8 mouse cellular contexts compared by ENCODE assay signal in genomic region chr4:135203279-135203678, GRCm38 (mm10).
DNase-seq lines count a peak whose midpoint lies in the region; ATAC-seq and TF ChIP-seq lines count a peak whose summit lies in the region.

No protein-coding gene starts in this region.

- H3K9me3 ChIP-seq in heart, embryonic 14.5 days (ENCODE audit: control insufficient read depth, low read length), result no peaks in the 10 kb centered on the region
- 0 out of 2 replicates have a peak, but pooled peaks cover 4% of the 10 kb centered on the region for H3K9me3 ChIP-seq in limb, embryonic 13.5 days
- no peaks in the 10 kb centered on the region for H3K9me3 ChIP-seq in midbrain, embryonic 12.5 days
- no peaks in the 10 kb centered on the region for H3K9me3 ChIP-seq in stomach, postnatal 0 days (ENCODE audit: control insufficient read depth, low read length)

- H3K9ac ChIP-seq in heart, embryonic 14.5 days (ENCODE audit: low read length), result peak overlapping the region; percentile 42
- no peak overlapping the region for H3K9ac ChIP-seq in limb, embryonic 13.5 days
- no peak overlapping the region; the same call in 1 of the 2 replicates for H3K9ac ChIP-seq in midbrain, embryonic 12.5 days (replicated peaks)
- H3K9ac ChIP-seq in stomach, postnatal 0 days (ENCODE audit: low read length), result no peak overlapping the region

- 2% methylated on average over 14 of the region's 14 CpGs for WGBS in heart, embryonic 14.5 days
- 7% methylated on average over 14 of the region's 14 CpGs for WGBS in limb, embryonic 13.5 days
- 19% methylated on average over 14 of the region's 14 CpGs for WGBS in midbrain, embryonic 12.5 days
- WGBS in stomach, postnatal 0 days, result 4% methylated on average over 14 of the region's 14 CpGs

- TF ChIP-seq POLR2A in bone marrow macrophage, adult 2 months (IDR thresholded peaks at IDR 0.05; ENCODE audit: borderline replicate concordance, low read depth, low read length), result no peak

- H3K4me2 ChIP-seq in heart, embryonic 14.5 days (ENCODE audit: low read length), result peak overlapping the region; percentile 76
- peak overlapping the region; percentile 60 for H3K4me2 ChIP-seq in limb, embryonic 13.5 days (replicated peaks)
- H3K4me2 ChIP-seq in midbrain, embryonic 12.5 days (replicated peaks), result peak overlapping the region; percentile 48
- H3K4me2 ChIP-seq in stomach, postnatal 0 days (replicated peaks; ENCODE audit: low read depth), result peak overlapping the region; percentile 62

- no peak for TF ChIP-seq EP300 in stomach, postnatal 0 days (optimal IDR thresholded peaks at IDR 0.05)

- H3K27ac ChIP-seq in bone marrow macrophage, adult 2 months (ENCODE audit: insufficient read depth, low read depth, low read length), result peak overlapping the region; percentile 32; the same call in 1 of the 2 replicates
- H3K27ac ChIP-seq in heart, embryonic 14.5 days (replicated peaks in 1 of 2; ENCODE audit: control insufficient read depth in 1 of 2, insufficient read depth in 1 of 2, low read depth in 2 of 2, low read length in 2 of 2), result no peak overlapping the region
- H3K27ac ChIP-seq in limb, embryonic 13.5 days, result no peak overlapping the region
- no peak overlapping the region for H3K27ac ChIP-seq in midbrain, embryonic 12.5 days (replicated peaks)
- no peak overlapping the region for H3K27ac ChIP-seq in stomach, postnatal 0 days (replicated peaks)
- H3K27ac ChIP-seq in layer of hippocampus, adult 2 months, result no peak overlapping the region

- peaks cover 9% of the 10 kb centered on the region for H3K4me1 ChIP-seq in bone marrow macrophage, adult 2 months (ENCODE audit: control insufficient read depth, insufficient read depth, low read length)
- H3K4me1 ChIP-seq in heart, embryonic 14.5 days (ENCODE audit: control insufficient read depth in 2 of 2, insufficient read depth in 2 of 2, low read length in 2 of 2), result peaks cover 2 to 9% of the 10 kb centered on the region in 2 experiments; a peak in 3 of 4 replicates
- peaks cover 17% of the 10 kb centered on the region for H3K4me1 ChIP-seq in limb, embryonic 13.5 days
- peaks cover 11% of the 10 kb centered on the region for H3K4me1 ChIP-seq in midbrain, embryonic 12.5 days
- H3K4me1 ChIP-seq in stomach, postnatal 0 days (replicated peaks; ENCODE audit: control insufficient read depth, insufficient read depth), result peaks cover 3% of the 10 kb centered on the region; the same call in 1 of the 2 replicates

- DNase-seq in A20 (ENCODE audit: low read depth, low spot score), result peak; percentile 92
- peak; percentile 33 for DNase-seq in stomach, postnatal 0 days (ENCODE audit: low spot score)
- DNase-seq in layer of hippocampus, adult 2 months (ENCODE audit: low spot score in 2 of 2), result no peak
- DNase-seq in right cerebral cortex, adult 18-20 months, result no peak

- no peak for TF ChIP-seq CTCF in bone marrow macrophage, adult 2 months (IDR thresholded peaks at IDR 0.05; ENCODE audit: low read depth, low read length)
- no peak for TF ChIP-seq CTCF in stomach, postnatal 0 days (IDR thresholded peaks at IDR 0.05; ENCODE audit: low read depth)
- no peak for TF ChIP-seq CTCF in layer of hippocampus, adult 2 months (conservative IDR thresholded peaks at IDR 0.05)

- peaks cover 22% of the 10 kb centered on the region for H3K27me3 ChIP-seq in heart, embryonic 14.5 days (ENCODE audit: control insufficient read depth, insufficient read depth, low read length)
- H3K27me3 ChIP-seq in limb, embryonic 13.5 days, result peaks cover 49% of the 10 kb centered on the region
- H3K27me3 ChIP-seq in midbrain, embryonic 12.5 days, result peaks cover 49% of the 10 kb centered on the region
- H3K27me3 ChIP-seq in stomach, postnatal 0 days (ENCODE audit: control insufficient read depth, insufficient read depth, low read length), result no peaks in the 10 kb centered on the region

- no peak for ATAC-seq in heart, embryonic 14.5 days (ENCODE audit: insufficient number of reproducible peaks, insufficient read depth, low FRiP score, low read depth)
- ATAC-seq in limb, embryonic 13.5 days (ENCODE audit: low FRiP score, low read depth), result no peak
- no peak for ATAC-seq in midbrain, embryonic 12.5 days (ENCODE audit: low FRiP score, low read depth)
- peak; percentile 20; the same call in 1 of the 2 replicates for ATAC-seq in stomach, postnatal 0 days (ENCODE audit: low FRiP score, low TSS enrichment)

- peak overlapping the region; percentile 34 for H3K4me3 ChIP-seq in bone marrow macrophage, adult 2 months (ENCODE audit: insufficient read depth, low read length)
- H3K4me3 ChIP-seq in heart, embryonic 14.5 days (ENCODE audit: control insufficient read depth in 1 of 2, insufficient read depth in 1 of 2, low read depth in 1 of 2, low read length in 2 of 2), result peak overlapping the region; percentile 31 to 47
- H3K4me3 ChIP-seq in limb, embryonic 13.5 days, result peak overlapping the region; percentile 33
- peak overlapping the region; percentile 21 for H3K4me3 ChIP-seq in midbrain, embryonic 12.5 days
- peak overlapping the region; percentile 38 for H3K4me3 ChIP-seq in stomach, postnatal 0 days (ENCODE audit: low read depth, low read length)
- H3K4me3 ChIP-seq in layer of hippocampus, adult 2 months, result no peak overlapping the region

- H3K36me3 ChIP-seq in heart, embryonic 14.5 days (ENCODE audit: control insufficient read depth, insufficient read depth, low read length), result no peaks in the 10 kb centered on the region
- H3K36me3 ChIP-seq in limb, embryonic 13.5 days, result no peaks in the 10 kb centered on the region
- H3K36me3 ChIP-seq in midbrain, embryonic 12.5 days, result no peaks in the 10 kb centered on the region
- no peaks in the 10 kb centered on the region for H3K36me3 ChIP-seq in stomach, postnatal 0 days (ENCODE audit: control insufficient read depth, insufficient read depth, low read length)

Comparison
In these comparisons a context has a peak if more than half of its experiments do, and no peak if none do; other contexts are left out.
1. DNase-seq: peak in A20 (single experiment) and stomach, postnatal 0 days (single experiment); none in layer of hippocampus, adult 2 months (0 of 2) and right cerebral cortex, adult 18-20 months (single experiment).
2. Peak in every context shown above with its lines, with median percentiles within 50 percentile points of each other: H3K4me2 ChIP-seq.